Mouse (Mus musculus): ENCODE results near the gene Cd48. TPM values are rescaled to one million over a fixed set of nuclear protein-coding genes. Genes with fewer than 3 reads are reported as not detected.

The Cd48 gene
- total and polyA plus RNA-seq, 2 experiments: 2.4 to 5.3 TPM

- Histone ChIP-seq H3K79me2 (ENCODE audit: control insufficient read depth, insufficient read depth, low read length) (no peaks in the 10 kb centered on the region), H3K36me3 (ENCODE audit: control insufficient read depth, insufficient read depth, low read length) (no peaks in the 10 kb centered on the region), H3K27ac (replicated peaks; ENCODE audit: insufficient read depth, low read depth, low read length) (no peak overlapping the region), H3K9ac (ENCODE audit: low read depth, low read length) (no peak overlapping the region), H3K27me3 (ENCODE audit: control insufficient read depth, insufficient read depth, low read length) (no peaks in the 10 kb centered on the region), H3K4me1 (ENCODE audit: control insufficient read depth, insufficient read depth, low read length) (no peaks in the 10 kb centered on the region), H3K4me3 (ENCODE audit: insufficient read depth, low read depth, low read length) (no peak overlapping the region)
- DNase-seq (ENCODE audit: extremely low read depth, low read depth, low spot score): no peak
- no peak for TF ChIP-seq CTCF (IDR thresholded peaks at IDR 0.05; ENCODE audit: low read depth, low read length)
- no peak for TF ChIP-seq POLR2A (IDR thresholded peaks at IDR 0.05; ENCODE audit: extremely low read depth, insufficient read depth, low read length)
- 81% methylated on average over 3 of the region's 3 CpGs for WGBS
Observed at GRCm38 (mm10) chr1:171748127-171748969, 66.5 kb downstream of the Cd48 start.

Other genes starting within 250 kb of the Cd48 start
- gene F11r, start 244.5 kb upstream of the Cd48 start, total RNA-seq (2014; rRNA removed): 39.1 and 56.8 TPM in 2 replicates
- gene F11r, start 244.5 kb upstream of the Cd48 start, polyA plus RNA-seq (2012; rRNA removed): 47.7 and 60.4 TPM in 2 replicates
- gene Alyref2, start 178.5 kb upstream of the Cd48 start, total RNA-seq (2014; rRNA removed): 3.4 and 5.5 TPM in 2 replicates
- gene Alyref2, start 178.5 kb upstream of the Cd48 start, polyA plus RNA-seq (2012; rRNA removed): 3.2 and 4.6 TPM in 2 replicates
- gene Itln1, start 146.7 kb upstream of the Cd48 start, total RNA-seq (2014; rRNA removed): not detected in 2 replicates
- not detected in 2 replicates for gene Itln1, start 146.7 kb upstream of the Cd48 start, polyA plus RNA-seq (2012; rRNA removed)
- gene Cd244a, start 122.8 kb upstream of the Cd48 start, total RNA-seq (2014; rRNA removed): 0.40 and 0.46 TPM in 2 replicates
- gene Cd244a, start 122.8 kb upstream of the Cd48 start, polyA plus RNA-seq (2012; rRNA removed): 0.17 TPM in 1 of 2 replicates, not detected in the other
- gene Ly9, start 74.6 kb upstream of the Cd48 start, total RNA-seq (2014; rRNA removed): 1.7 and 1.8 TPM in 2 replicates
- 0.60 and 1.0 TPM in 2 replicates for gene Ly9, start 74.6 kb upstream of the Cd48 start, polyA plus RNA-seq (2012; rRNA removed)
- 0.83 and 0.87 TPM in 2 replicates for gene Slamf7, start 29.0 kb upstream of the Cd48 start, total RNA-seq (2014; rRNA removed)
- gene Slamf7, start 29.0 kb upstream of the Cd48 start, polyA plus RNA-seq (2012; rRNA removed): 0.20 and 0.45 TPM in 2 replicates
- 0.09 and 0.13 TPM in 2 replicates for gene Slamf1, start 85.1 kb downstream of the Cd48 start, total RNA-seq (2014; rRNA removed)
- not detected in 2 replicates for gene Slamf1, start 85.1 kb downstream of the Cd48 start, polyA plus RNA-seq (2012; rRNA removed)
- 6.2 and 8.9 TPM in 2 replicates for gene Cd84, start 157.7 kb downstream of the Cd48 start, total RNA-seq (2014; rRNA removed)
- 0.55 and 1.2 TPM in 2 replicates for gene Cd84, start 157.7 kb downstream of the Cd48 start, polyA plus RNA-seq (2012; rRNA removed)
- 0.37 and 0.40 TPM in 2 replicates for gene Gm10521, start 213.7 kb downstream of the Cd48 start, total RNA-seq (2014; rRNA removed)
- gene Gm10521, start 213.7 kb downstream of the Cd48 start, polyA plus RNA-seq (2012; rRNA removed): 0.19 and 0.38 TPM in 2 replicates
- 0.46 and 1.5 TPM in 2 replicates for gene Slamf6, start 235.5 kb downstream of the Cd48 start, total RNA-seq (2014; rRNA removed)
- 0.16 and 0.29 TPM in 2 replicates for gene Slamf6, start 235.5 kb downstream of the Cd48 start, polyA plus RNA-seq (2012; rRNA removed)

Measured in liver, adult 2 months (tissue).